Mouse (Mus musculus) megakaryocyte, embryonic 14.5 days (primary cell): ENCODE measurements around the gene Etfrf1.

ENCODE experiments used
- FLI1 ChIP-seq: IDR thresholded peaks from 2 replicates; pipeline ENCODE4 v1.6.1; 2012; ENCODE audit warnings: low read length, inconsistent platforms, mixed read lengths
- GATA1 ChIP-seq: IDR thresholded peaks from 3 replicates; pipeline ENCODE4 v1.6.1; 2012; ENCODE audit warnings: mixed read lengths, low read length, inconsistent platforms, borderline replicate concordance

DNA sequence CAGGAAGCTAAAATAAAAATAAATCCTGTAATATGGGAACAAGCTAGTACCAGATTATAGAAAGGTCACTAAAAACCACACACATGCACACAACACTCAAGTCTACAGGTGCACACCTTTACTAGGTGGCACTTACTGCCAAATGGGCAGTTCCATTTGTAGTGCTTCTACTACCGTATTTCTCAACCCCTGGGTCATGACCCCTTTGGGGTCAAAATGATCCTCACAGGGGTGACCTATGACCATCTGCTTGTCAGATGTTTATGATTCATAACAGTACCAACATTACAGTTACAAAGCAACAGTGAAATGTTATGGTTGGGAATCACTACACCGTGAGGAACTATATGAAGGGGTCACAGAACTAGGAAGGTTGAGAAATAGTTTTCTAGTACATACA is 3.0 kb downstream of the Etfrf1 start:
- no peak for TF ChIP-seq GATA1
- TF ChIP-seq FLI1 = no peak
